Mouse (Mus musculus): Measurements from ENCODE around the gene Cdh6.

DNA sequence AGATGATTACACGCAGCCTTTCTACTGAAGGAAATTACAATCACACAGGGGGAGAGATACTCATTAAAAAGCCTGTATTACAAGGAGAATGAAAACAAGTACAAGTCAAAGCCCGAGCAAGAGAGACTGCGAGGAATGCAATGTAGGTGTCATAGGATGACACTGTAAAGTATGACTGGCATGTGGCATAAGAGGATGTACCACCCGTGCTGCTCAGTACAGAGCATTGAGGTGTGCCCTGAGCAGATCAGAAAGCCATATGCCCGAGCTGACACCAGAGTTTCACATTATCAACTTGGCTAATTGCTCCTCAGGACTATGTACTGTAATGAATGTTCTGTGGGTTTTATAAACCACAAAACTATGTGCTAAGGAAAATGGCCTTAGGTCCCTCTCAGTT, 115.7 kb downstream of the Cdh6 start:
- TF ChIP-seq CTCF (IDR thresholded peaks at IDR 0.05; ENCODE audit: low read depth), result no peak
- no peak for TF ChIP-seq EP300 (IDR thresholded peaks at IDR 0.05; ENCODE audit: low read depth)
